Mouse (Mus musculus) adrenal gland, postnatal 0 days (tissue): ENCODE results near the gene Dcdc2c. TPM values are rescaled to one million over a fixed set of nuclear protein-coding genes. Genes with fewer than 3 reads are reported as not detected.

Source experiments
- polyA plus RNA-seq: library from polyadenylated mRNA; unstranded; fragments of >200 nt; fragmentation: Nextera tagmentation; extraction: Ambion mirVana; gene quantifications from 2 replicates; pipeline ENCODE4 v1.2.1, GENCODE M21; 2015

The Dcdc2c gene
- 0.08 and 0.12 TPM in 2 replicates for polyA plus RNA-seq

GRCm38 (mm10) chr12:28552299-28552698, at the start of gene Dcdc2c:
Dcdc2c (minus strand) TSS chr12:28552399.

GRCm38 (mm10) chr12:28582423-28582822, 30.2 kb upstream of the Dcdc2c start, which contains the start of gene Allc:
Allc (minus strand) TSS chr12:28582523.

Other genes with a start within 250 kb of the Dcdc2c start
- gene Allc, start 30.1 kb upstream of the Dcdc2c start, polyA plus RNA-seq: not detected in 2 replicates
- 10.2 and 14.0 TPM in 2 replicates for gene Colec11, start 71.0 kb upstream of the Dcdc2c start, polyA plus RNA-seq
- gene Rps7, start 83.6 kb upstream of the Dcdc2c start, polyA plus RNA-seq: 919 and 1,685 TPM in 2 replicates
- 13.4 and 19.5 TPM in 2 replicates for gene Rnaseh1, start 97.2 kb upstream of the Dcdc2c start, polyA plus RNA-seq
- gene Adi1, start 122.8 kb upstream of the Dcdc2c start, polyA plus RNA-seq: 50.7 and 103 TPM in 2 replicates
- 20.0 and 28.3 TPM in 2 replicates for gene Trappc12, start 198.1 kb upstream of the Dcdc2c start, polyA plus RNA-seq
- 23.0 and 24.6 TPM in 2 replicates for gene Eipr1, start 199.4 kb upstream of the Dcdc2c start, polyA plus RNA-seq